Mouse (Mus musculus): ENCODE data around the gene Clps.

DNA sequence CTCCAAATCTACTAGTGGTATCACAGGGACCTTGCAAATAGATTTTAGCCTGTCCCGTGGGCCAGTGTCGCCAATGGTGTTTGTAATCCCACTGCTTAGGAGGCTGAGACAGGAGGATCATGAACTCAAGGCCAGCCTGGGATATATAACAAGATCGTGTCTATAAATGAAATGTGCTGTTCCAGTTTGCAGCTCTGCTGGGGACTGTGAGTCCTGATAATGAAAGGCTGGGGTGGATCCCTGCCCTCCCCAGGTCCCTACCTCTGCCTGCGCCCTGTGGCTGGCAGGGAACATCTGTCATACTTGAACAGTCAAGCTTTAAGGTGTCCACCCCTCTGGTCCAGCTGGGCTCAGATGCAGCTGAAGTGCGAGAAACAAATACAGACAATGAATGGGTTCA lies 46.0 kb downstream of the Clps start:
- no peak for TF ChIP-seq CTCF (conservative IDR thresholded peaks at IDR 0.05 in 1 of 2, IDR thresholded peaks at IDR 0.05 in 1 of 2; ENCODE audit: low read depth in 2 of 2, low read length in 2 of 2)
- TF ChIP-seq CHD2 (IDR thresholded peaks at IDR 0.05; ENCODE audit: low read length): no peak
- no peak for TF ChIP-seq SIN3A (IDR thresholded peaks at IDR 0.05; ENCODE audit: low read length)
- no peak for TF ChIP-seq MXI1 (IDR thresholded peaks at IDR 0.05; ENCODE audit: low read depth, low read length)
- TF ChIP-seq HCFC1 (IDR thresholded peaks at IDR 0.05; ENCODE audit: low read depth, low read length): no peak
- TF ChIP-seq POLR2A (IDR thresholded peaks at IDR 0.05; ENCODE audit: low read depth, low read length): no peak
- TF ChIP-seq E2F4 (IDR thresholded peaks at IDR 0.05; ENCODE audit: insufficient replicate concordance, low read depth, low read length): no peak
- TF ChIP-seq BHLHE40 (IDR thresholded peaks at IDR 0.05; ENCODE audit: low read depth, low read length): no peak
